Mouse (Mus musculus): Measurements from ENCODE around the gene Dnm1.
A peak's percentile ranks its signal among the peaks of the same experiment; 100 is the strongest.
"Not testable (repeated sequence)": the region's sequence is repeated elsewhere in the genome, so short reads cannot be mapped to it uniquely, and the experiment has no call there.

Gene Dnm1

GRCm38 (mm10) chr2:32311443-32312317 lies 41.5 kb downstream of the Dnm1 start:
- DNase-seq (ENCODE audit: low spot score in 2 of 2): no peak

GRCm38 (mm10) chr2:32310096-32310845 lies 42.9 kb downstream of the Dnm1 start:
- no peak for DNase-seq (ENCODE audit: low spot score in 2 of 2)

DNA sequence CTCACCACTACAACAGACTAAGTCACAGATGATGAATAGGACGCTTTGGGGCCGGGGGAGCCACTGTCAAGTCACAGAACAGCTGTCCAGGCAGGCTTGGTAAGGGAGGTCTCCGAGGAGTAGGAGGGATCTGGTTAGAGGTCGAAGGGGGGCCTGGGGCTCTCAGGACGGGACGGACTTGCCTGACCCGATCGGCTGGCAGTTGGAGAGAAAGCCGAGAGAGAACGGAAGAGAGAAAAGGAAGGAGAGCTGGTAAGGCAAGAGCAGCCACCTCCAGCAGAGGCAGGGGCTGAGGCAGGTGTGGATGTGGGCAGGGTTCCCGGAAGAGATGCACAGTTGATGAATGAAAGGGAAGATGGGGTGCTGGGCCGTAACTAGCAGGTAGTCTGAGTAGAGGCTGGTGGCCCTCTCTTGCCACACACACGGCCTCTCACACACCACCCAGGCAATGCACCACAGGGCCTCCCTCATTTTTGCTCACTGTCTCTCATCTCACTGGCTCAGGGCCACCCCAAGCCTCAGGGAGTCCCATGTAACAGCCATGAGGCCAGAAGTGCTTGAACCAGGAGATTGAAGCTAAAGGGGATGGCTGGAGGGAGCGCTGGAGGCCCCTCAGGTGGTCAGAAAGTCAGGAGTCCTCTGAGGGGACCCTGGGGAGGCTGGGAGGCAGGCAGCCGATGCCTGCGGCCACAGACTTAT lies 44.1 kb downstream of the Dnm1 start:
- DNase-seq (ENCODE audit: low spot score in 2 of 2): no peak

DNA sequence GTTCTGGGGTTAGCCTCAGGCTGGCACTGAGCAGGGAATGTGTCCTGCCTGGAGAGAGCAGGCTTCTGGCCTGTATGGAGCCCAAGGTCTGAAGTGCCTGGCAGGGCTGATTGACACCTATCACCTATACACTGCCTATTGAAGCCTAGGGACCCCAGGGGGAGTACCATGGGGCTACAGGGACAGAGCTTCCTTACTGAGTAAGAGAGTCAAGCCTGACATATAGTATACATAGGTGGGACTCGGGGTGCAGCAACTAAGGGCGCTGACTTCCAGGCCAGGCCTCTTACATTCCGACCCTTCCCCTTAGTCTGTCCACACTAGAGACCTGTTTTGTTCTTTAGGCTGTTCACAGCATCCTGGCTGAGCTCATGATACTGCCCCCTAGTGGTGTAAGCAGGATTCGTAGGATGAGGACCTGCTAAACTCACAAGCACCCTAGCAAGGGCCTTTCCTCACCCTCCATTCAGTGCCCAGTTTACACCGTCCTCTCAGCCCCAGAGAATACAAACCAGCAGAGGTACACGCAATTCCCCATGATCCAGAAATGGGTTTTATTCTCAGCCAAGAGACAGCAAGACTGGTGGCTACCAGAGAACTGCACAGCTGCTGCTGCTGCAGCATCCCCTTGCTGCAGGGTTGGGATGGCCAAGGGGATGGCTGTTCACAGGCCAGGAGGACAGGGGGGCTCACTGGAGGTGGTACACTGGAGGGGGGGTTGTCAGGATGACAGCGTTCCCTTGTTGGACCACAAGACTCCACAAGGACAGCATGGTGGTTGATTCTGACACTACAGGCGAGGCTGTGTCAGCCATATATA lies 45.0 kb downstream of the Dnm1 start:
- DNase-seq (ENCODE audit: low spot score in 2 of 2): peak; percentile 42 to 60

- no peak for DNase-seq (ENCODE audit: low spot score in 2 of 2)
These were observed 45.8 kb downstream of the Dnm1 start for GRCm38 (mm10) chr2:32307247-32307798.

GRCm38 (mm10) chr2:32306176-32306575 lies 47.0 kb downstream of the Dnm1 start:
- DNase-seq (ENCODE audit: low spot score in 2 of 2): no peak

DNA sequence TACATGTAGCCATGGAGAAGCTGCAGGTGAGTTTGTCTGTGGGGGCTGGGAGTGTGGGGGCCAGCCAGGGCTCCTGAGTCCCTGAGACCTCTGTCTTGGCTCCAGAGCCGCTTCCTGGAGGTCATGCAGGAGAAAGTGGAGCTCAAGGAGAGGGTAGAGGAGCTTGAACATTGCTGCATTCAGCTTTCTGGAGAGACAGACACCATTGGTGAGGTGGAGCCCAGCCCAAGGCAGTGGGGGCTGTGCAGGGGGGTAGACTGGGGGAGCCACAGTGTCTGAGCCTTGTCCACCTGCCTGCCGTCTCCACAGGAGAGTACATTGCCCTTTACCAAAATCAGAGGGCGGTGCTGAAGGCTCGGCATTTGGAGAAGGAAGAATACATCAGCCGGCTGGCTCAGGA lies 47.5 kb downstream of the Dnm1 start:
- DNase-seq (ENCODE audit: low spot score in 2 of 2): no peak

DNA sequence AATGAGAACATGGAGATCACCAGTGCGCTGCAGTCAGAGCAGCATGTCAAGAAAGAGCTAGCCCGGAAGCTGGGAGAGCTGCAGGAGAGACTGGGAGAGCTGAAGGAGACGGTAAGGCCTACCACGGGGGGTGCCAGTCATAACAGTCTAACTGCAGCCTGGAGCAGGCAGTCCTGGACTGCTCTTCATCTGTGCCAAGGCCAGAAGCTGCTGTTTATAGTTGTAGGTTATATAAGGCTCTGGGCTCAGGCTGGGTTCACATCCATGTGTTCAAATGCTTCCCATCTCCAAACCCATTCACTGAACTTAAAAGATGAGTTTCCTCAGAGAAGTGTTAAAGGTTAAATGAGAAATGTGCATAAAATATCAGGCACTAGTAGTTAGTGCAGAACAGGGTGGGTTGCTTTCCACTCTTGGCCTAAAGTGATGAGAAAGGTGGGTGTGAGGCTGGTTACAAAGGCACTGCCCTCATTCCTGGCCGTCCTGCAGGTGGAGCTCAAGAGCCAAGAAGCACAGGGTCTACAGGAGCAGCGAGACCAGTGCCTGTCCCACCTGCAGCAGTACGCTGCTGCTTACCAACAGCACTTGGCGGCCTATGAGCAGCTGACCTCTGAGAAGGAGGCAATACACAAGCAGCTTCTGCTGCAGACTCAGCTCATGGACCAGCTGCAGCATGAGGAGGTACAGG lies 48.8 kb downstream of the Dnm1 start:
- peak in 1 of 2 experiments; percentile 36 for DNase-seq (ENCODE audit: low spot score in 2 of 2)

- DNase-seq (ENCODE audit: low spot score in 2 of 2): no peak
These were observed 50.2 kb downstream of the Dnm1 start for GRCm38 (mm10) chr2:32302952-32303351.

DNA sequence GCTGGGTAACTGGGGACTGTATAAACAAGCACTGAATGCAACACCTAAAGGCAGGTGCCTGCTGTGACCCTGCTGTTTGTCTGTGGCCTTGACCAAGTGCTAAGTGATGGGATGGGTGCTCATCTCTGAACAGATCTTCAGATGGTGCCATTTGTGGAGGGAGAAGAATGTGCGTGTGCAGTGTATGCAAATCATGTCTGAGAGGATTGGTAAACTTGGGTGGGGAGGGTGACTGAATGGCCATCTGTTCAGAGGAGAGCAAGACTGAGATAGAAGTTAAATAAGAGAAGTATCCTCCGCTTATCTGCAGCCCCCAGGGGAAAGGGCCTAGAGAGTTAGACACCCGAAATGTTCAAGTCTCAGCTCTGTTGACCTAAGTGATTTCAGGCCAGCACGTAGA lies 53.7 kb downstream of the Dnm1 start:
- DNase-seq (ENCODE audit: low spot score in 2 of 2): no peak

GRCm38 (mm10) chr2:32295842-32296241 lies 57.3 kb downstream of the Dnm1 start:
- DNase-seq (ENCODE audit: low spot score in 2 of 2): not testable (repeated sequence)

DNA sequence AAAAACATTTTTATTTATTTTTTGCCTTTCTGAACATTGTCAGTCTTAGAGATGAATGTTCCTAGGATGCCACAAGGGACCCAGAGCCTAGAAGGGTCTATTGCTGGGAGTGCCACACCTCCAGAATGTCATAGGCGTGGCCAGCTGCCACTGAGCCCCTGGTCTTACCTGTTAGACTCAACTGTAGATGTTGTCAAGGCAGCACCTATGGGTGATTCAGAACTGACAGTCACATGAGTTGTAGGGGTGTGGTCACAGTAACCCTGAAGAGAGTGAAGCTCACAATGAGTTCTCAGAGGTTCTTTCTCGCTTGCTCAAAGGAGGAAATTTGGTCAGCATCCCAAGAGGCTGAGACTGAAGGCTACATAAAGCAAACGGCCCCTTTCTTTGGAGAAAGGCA lies 57.9 kb downstream of the Dnm1 start:
- no peak for DNase-seq (ENCODE audit: low spot score in 2 of 2)

- no peak for DNase-seq (ENCODE audit: low spot score in 2 of 2)
These were observed 58.8 kb downstream of the Dnm1 start for GRCm38 (mm10) chr2:32294348-32294747.

DNA sequence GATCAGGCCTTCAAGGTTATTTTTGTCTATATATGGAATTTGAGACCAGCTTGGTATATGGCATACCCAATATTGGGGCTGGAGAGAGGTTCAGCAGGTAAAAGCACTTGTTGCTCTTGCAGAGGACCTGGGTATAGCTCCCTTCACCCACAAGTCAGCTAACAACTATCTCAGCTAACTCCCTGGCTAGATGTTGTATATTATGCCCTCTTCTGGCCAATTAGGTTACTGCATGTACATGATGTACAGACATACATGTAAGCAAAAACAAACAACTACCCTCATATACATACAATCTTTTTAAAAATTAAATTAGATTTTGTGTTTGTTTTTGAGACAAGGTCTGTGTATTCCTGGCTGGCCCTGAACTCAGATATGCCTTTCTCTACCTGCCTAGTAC lies 63.6 kb downstream of the Dnm1 start:
- no peak for DNase-seq (ENCODE audit: low spot score in 2 of 2)

DNA sequence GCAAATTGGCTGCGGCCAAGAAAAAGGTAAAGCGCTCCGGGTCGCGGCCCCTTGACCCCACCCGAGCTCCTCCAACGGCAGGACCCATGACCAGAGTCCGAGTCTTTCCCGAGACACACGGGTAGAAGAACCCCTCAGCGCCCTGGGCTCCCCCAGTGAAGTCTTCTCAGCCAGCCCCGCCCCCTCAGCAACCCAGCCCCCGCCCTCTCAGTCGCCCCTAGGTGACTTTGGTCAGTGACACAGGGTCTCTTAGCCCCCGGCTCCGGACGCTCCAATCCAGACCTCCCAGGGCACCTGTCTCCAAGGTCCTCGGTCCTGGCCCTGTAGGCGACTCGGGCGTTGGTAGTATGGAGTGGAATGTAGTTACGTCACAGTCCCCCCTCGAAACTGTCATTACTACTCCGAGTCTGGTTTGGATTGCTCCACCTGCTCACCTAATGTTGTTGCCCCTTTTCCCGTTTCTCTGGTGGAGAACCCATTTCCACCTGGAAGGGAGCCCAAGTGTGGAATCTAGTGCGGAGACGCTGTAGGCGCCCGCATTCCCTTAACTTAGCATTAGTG lies 64.7 kb downstream of the Dnm1 start:
- DNase-seq (ENCODE audit: low spot score in 2 of 2): no peak

DNA sequence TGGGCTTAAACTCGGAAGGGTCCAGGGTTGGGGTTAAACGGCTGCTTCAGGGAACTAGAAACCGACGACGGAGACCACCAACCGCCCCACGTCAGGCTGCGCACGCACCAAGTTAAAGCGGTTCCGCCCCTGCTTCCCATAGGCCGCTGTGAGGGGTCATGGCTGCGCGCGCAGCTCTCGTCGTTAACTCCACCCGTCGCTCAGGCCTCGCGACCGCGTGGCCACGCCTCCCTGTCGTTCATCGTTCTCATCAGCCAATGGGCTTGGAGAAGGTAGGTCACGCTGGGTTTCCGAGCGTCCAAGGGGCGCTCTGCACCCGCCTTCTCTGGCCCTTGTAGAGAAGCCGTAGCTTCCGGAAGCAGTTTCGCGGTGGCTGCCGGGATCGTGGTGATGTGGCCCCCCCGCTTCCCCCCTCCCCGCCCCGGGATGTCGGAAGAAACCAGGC lies 65.2 kb downstream of the Dnm1 start, which contains the start of gene Swi5:
Gene Swi5 (minus strand): TSS at position 153 of the 445 bp plus-strand sequence.
- DNase-seq (ENCODE audit: low spot score in 2 of 2): peak; percentile 97 to 98

GRCm38 (mm10) chr2:32287334-32287840 lies 65.8 kb downstream of the Dnm1 start, which contains the start of gene Golga2:
TSS of gene Golga2 (plus strand) at chr2:32287384.
- no peak for DNase-seq (ENCODE audit: low spot score in 2 of 2)

DNA sequence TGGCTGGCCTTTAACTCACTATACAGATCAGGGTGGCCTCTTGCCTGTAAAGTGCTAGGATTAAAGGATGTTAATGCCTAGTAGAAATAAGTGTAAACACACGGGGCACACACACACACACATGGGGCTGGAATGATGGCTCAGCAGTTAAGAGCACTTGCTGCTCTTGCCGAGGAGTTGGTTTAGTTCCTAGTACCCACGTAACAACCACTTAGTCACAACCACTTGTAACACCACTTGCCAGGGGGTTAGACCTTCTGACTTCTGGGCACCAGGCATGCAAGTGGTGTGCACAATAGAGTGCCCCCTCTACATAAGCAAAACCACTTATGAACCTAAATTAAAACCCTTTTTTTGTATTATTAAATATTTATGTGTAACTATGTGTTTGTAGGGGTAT lies 69.2 kb downstream of the Dnm1 start:
- DNase-seq (ENCODE audit: low spot score in 2 of 2): no peak

- no peak for DNase-seq (ENCODE audit: low spot score in 2 of 2)
These were observed 70.4 kb downstream of the Dnm1 start for GRCm38 (mm10) chr2:32282727-32283126.

- DNase-seq (ENCODE audit: low spot score in 2 of 2): no peak
These were observed 70.8 kb downstream of the Dnm1 start for GRCm38 (mm10) chr2:32282289-32282688.

All from frontal cortex, postnatal 14 days (tissue).